Mouse (Mus musculus): ENCODE results near the gene Ado.

Gene Ado

DNA sequence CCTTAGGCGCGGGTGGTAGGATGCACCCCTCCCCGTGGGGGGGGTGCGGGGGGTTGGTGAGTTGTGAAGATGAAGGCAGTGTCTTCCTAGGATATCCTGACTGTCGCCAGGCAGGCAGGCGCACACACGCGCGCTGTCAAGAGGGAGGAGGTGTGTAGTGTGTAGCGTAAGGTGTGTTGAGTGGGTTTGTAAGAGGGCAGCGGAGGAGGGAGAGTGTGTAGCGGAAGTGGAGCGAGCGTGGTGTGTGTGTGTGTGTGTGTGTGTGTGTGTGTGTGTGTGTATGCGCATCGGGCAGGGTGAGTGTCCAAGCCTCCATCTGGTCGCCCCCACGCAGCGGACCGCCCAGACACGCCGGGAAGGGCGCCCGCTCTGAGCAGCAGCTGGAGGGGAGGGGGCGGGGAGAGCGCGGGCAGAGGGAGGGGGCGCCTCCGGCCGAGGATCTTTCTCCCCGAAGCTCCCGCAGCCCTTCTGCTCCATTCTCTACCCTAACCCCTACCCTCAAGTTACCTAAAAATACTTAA lies 12.1 kb downstream of the Ado start:
- DNase-seq (ENCODE audit: low spot score in 2 of 2) = peak in 1 of 2 experiments; percentile 46

DNA sequence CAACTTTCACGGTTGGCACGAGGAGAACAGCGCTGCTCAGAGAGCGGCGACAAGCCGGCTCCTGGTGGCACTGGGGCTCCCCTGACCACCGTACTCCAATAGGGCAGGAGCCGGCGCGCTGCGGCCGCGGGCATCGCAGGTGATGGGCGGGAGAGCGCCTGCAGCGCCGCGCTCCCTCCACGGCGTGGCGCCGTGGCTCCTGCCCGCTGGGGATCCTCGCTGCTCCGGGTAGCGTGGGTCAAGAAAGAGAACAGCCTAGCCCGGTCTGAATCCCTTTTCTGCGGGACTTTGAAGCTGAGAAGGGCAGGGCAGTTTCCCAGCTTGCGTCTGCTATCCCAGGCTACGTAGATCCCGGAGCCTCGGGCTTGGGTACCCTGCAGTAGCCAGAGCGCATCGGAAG lies 12.8 kb downstream of the Ado start:
- peak; percentile 39 to 68 for DNase-seq (ENCODE audit: low spot score in 2 of 2)

DNA sequence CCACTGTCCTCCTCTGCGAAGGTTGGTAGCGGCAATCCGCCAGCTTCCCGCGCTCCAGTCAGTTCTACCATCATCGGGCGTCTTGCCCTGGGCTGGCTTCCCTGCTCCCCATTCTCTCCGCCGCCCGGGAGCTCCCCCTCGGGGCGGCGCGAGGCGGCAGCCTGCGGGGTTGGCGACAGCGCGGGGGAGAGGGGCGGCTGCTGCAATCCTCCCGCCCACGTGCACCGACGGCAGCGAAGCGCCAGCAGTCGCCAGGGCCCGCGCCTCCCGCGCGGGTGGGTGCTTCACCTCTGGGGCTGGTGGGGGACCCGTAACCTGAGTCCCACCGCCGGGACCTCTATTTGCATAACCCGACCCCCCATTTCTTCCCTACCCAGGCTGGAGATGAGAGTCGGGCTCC lies 13.5 kb downstream of the Ado start, which contains the start of gene Egr2:
TSS of gene Egr2 (plus strand) at position 220 of the 400 bp plus-strand sequence.
- DNase-seq (ENCODE audit: low spot score in 2 of 2) = peak in 1 of 2 experiments; percentile 17

DNA sequence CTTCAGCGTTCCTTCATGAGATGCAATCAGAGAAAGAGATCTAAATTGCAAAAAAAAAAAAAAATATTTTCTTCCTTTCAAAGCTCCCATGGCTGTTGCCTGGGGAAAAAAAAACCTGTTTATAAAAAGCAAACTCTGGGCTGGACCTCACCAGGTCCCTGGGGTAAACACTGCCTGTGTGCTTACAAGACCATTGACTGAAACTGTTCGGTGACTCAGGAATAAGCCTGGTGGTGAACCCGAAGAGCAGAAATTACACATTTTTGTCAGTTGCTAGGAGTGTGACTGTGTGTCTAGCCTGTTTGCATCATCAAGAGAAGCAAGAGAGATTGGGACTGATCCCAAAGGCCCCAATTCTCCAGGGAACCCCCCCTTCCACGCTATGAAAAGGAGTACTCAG lies 19.0 kb downstream of the Ado start:
- no peak for DNase-seq (ENCODE audit: low spot score in 2 of 2)

DNA sequence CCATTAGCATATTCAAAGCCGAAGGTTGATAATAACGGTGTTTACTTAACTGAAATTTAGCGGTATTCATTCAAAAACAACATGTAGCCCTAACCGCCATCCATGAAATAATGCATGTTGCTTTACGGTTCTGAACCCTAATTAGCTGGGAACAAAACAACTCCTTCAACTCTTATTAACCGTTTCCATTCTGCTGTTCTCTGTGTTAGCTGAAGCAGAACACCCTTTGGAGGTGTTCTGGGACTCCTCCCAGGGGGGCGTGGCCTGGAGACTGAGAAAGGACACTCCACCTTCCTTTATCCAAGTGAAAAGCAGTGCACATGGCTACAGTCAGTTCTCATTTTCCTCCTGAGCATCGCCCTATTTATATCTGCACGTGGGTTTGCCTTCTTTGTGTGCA lies 22.3 kb downstream of the Ado start:
- DNase-seq (ENCODE audit: low spot score in 2 of 2) = no peak

DNA sequence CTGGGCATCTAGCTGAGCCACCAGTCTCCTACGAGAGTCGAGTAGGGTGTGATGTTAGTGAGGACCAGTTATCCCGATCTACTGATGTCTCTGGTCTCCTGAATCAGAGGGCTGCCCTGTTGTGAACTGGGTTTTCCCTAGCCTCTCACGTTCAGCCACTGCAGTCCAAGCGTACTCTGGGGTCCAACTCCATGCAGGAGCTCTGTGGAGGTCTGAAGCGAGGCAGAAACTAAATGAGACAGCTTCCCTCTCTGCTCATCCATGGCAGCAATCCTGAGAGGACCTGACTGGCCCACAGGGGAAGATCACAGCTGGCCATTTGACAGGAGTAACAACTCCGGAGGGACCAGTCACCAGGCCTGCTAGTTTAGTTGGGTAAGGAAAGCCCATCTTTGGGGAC lies 24.1 kb downstream of the Ado start:
- no peak for DNase-seq (ENCODE audit: low spot score in 2 of 2)

DNA sequence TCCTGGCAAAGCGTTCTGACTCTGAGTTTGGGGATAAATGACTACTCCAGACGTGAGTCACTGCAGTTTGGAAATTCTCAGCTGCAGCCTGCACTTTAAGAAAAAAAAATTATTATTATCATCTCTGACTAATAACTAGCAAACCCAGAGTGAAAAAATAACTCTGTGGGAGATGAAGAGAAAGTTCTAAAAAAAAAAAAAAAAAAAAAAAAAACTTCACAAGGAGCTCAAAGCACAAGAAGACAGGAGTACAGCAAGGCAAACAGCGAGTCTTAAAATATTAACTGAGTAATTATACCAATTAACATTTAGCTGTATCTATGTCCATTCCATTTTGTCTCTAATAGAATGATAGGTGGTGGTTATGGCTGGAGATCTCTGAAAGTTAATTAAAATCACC lies 24.6 kb downstream of the Ado start:
- no peak for DNase-seq (ENCODE audit: low spot score in 2 of 2)

DNA sequence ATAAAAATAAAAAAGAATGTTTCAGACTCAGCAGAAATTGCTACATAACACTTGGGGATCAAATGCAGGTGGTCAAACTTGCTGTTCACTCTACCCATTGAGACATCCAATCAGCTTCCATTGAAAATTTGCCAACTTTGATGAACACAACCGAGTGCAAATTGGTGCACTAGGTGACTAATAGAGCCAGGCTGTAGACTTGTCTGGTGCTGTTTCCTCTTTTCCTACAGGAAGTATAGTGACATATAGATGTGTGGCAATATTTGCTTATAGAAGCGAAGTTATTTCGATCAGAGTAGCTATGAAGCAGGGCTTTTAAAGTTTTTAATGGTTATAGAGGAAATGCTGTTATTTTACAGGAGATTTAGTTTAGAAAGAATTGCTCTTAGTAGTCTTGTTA lies 30.0 kb downstream of the Ado start:
- no peak for DNase-seq (ENCODE audit: low spot score in 2 of 2)

DNA sequence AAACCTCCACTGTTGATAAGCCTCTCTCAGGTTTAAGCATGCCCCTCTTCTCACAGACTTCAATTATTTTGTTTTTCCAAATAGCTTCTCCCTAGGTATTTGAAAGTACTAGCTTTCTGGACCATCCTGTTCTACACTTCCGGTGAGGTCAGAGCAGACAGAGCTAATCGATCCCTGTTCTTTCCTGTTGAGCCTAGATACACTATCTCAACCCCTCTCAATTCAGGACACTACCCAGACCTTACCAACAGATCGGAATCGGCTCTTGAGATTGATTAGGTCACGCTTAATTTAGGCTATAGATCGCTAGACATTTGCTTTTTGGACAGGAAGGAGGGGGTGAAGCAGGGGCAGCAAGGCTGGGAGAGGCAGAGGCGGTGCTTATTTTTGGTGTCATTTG lies 35.9 kb downstream of the Ado start:
- DNase-seq (ENCODE audit: low spot score in 2 of 2) = no peak

DNA sequence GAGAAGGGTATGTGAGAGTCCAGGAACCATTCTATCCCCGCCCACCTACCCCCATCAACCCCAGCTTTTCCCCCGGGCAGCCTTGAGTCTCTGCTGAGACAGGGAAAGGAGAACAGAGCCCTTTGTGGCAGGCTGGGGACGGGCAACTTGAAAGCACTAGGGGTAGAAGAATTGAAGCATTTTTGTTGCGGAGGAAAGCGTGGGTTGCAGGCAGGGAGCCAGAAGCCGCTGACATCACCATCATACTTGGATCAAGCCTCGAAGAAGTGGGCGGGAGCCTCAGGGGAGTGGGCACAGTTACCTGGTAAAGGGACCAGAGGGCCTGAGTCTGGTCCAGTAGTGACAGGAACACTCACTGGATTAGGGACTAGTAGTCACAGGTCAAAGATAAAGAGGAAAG lies 36.5 kb downstream of the Ado start:
- no peak for DNase-seq (ENCODE audit: low spot score in 2 of 2)

DNA sequence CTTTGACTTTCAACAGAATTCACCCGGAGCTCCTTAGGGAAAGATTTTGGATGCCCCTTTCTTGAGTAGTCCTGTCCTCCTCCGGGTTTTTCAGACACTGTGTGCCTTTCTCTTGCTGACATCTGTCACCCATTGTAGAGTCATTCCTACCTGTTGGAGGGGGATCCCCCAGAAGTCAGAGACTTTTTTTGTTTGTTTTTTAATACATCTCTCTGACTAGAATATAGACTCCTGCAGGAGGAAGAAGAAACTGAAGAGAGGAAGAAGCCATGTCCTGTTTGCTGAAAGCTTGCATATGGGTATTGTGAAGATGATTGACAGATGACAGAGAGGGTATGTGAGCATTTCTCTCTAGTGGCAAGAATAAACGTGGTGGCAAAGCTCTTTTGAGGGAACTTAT lies 43.5 kb downstream of the Ado start:
- DNase-seq (ENCODE audit: low spot score in 2 of 2) = no peak

DNA sequence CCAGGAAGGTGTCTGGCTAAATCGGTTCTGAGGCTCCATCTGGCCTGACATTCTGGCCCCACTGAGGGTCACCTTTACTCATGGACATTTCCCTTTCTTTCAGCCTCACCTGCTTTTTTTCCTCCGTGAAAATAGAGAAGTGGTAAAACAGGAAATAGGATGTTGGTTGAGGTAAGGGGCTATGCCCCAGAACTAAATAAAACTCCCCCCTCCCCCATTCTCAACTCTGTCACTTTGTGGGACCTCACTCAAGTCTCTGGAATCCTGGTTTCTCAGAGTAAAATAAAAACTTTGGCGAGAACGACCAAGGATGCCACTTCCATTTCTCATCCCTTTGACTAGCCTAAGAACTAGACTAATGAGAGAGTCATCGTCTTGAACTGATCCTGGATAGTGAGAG lies 44.7 kb downstream of the Ado start:
- no peak for DNase-seq (ENCODE audit: low spot score in 2 of 2)

DNA sequence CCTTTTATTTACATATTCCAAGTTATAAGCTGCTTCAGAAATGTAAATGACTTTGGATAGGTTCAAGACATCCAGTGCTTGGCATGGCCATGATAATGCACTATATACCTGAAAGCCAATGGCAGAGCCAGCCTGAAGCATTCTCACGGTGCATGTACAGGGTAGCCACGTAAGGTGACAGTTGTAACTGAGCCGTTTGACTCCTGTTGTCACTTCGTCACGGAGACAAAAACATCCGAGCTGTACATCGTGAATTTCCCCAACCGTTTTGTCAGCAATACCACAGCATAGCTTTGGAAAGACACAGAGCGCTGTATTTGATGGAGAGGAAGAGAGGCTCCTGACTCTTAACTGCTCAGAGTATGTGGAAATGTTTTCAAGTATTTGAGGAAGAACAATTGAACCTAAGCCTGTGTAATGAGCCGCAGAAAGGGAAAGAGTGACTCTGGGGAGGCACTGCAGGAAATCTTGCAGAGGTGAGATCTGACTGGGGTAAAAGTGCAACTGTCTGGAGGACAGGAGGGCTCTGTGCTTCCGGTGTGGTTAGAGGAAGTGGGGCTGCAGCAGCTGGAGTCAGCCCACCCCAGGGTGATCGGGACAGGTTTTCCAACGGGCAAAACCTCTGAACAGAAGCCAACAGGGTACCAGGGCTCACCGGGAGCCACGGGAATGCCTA lies 45.3 kb downstream of the Ado start:
- no peak for DNase-seq (ENCODE audit: low spot score in 2 of 2)

DNA sequence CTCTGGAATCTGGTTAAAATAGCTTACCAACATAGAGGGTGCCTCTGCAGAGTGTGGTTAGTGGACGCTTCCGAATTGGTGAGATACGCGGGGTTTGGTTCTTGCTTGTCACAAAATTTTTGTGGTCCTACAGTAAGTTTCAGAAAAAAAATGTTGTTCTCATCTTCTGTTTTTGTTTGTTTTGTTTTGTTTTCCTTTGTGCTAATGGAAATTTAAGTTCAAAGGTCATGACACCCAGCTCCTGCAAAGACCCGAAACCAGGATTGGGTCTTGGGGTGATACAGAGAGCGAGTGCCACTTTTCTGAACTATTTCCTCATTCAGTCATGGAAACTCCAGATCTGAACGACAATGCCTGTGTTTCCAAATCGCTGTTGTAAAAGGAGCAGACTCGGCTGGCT lies 50.8 kb downstream of the Ado start:
- no peak for DNase-seq (ENCODE audit: low spot score in 2 of 2)

DNA sequence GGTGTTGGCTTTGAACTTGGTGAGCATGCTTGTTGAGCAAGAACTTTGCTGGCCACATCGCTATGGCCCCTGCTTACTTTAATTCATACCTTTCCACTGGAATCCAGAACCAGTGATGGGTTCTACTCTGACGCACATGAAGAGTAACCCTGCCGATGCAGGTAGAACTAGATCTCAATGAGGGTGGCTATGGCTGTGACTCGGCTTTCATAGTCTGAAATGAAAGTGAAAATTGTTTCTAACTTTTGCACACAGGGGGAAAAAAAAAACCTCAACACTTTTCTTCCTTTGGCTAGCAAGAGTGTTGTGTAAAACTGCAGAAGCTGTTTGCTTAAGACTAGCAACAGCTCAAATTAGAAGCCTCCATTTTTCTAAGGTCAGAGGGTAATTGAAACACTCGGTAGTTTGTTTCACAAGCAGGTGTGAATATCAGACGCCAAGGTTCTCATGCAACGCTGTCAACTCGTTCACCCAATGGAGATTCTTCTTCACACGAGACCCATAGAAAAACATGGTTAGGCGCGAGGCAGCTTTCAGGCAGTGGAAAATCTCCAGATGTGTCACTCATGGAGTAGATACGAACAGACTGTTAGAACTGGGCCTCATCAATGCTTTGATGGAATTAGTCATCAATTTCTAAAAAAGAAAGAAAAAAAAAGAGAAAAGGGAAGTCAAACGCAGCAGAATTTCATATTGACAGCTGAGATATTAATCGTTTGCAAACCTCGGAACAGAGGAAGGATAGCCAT lies 51.4 kb downstream of the Ado start:
- DNase-seq (ENCODE audit: low spot score in 2 of 2) = no peak

Measured in cerebellum, postnatal 4 days (tissue).